Mouse (Mus musculus): ENCODE measurements around the gene Gm21680. TPM values are rescaled to one million over a fixed set of nuclear protein-coding genes. Genes with fewer than 3 reads are reported as not detected.
"Not testable (repeated sequence)": the region's sequence is repeated elsewhere in the genome, so short reads cannot be mapped to it uniquely, and the experiment has no call there.

Gm21680 gene
- not detected for total RNA-seq (2021)
- long read RNA-seq, experiment 1: 0 reads
- long read RNA-seq, experiment 2: 0 reads

DNA sequence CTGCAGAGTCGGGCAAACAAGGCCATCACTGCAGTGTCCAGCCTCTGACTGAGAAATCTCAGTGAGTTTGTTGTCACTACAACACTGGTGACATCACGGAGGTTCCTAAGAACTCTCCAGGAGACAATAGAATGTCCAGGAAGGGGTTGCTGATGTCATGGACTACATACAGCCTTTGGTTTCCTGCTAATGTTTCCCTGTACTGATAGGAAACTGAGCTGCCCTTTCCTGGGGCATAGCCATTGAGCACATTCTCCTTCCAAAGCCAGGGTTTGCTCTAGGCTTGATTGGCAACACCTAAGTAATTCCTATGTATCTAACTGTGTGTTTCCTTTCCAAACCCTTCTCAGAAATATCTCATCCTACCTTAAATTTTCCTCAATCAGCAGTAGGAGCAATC lies at the start of gene Gm21680:
TSS of gene Gm21680 (minus strand) at position 101 of the 400 bp plus-strand sequence.
- intact Hi-C loops (cut with DNase I; ENCODE audit: low total_unique reads); DNase-seq: not testable (repeated sequence)

DNA sequence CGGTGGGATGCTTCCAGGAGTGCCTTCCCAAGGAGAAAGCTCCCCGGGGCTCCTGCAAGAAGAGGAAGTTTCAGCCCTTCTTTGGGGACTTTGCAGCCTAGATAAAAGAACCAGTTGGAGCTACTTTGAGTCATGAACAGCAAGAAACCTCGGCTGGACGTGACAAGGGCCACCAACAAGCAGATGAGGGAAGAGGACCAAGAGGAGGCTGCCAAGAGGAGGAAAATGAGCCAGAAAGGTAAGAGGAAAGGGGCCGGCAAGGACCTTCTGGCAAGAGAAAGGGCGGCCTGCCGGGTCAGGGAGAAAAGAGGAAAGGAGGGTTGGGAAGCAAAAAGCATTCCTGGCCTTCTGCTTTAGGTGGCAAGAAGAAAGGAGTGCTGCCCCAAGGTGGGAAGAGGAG lies 35.2 kb upstream of the Gm21680 start:
- intact Hi-C loops (cut with DNase I; ENCODE audit: low total_unique reads); DNase-seq: not testable (repeated sequence)

DNA sequence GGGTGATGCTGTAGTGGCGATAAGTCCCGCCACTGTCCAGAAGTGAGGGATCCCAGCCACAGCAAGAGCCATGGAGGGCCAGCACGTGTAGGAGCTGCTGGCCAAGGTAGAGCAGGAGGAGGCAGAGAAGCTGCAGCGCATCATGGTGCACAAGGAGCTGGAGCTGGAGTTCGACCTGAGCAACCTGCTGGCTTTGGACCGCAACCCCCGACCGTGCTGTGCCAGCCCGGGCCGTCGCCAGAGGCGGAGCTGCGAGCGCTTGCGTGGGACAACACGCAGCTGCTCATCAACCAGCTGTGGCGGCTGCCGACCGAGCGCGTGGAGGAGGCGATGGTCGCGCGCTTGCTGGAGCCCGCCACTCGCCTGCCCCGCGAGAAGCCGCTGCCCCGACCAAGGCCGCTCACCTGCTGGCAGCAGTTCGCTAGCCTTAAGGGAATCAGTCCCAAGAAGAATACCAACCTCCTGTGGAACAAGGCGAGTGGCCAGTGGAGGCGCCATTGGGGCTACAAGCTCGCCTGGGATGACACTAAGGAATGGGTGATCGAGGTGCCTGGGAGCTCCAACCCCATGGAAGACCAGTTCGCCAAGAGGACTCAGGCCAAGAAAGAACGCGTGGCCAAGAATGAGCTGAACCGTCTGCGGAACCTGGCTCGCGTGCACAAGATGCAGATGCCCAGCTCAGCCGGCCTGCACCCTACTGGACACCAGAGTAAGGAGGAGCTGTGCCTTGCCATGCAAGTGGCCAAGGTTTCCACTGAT lies 34.7 kb upstream of the Gm21680 start:
- DNase-seq: peak; percentile 4

DNA sequence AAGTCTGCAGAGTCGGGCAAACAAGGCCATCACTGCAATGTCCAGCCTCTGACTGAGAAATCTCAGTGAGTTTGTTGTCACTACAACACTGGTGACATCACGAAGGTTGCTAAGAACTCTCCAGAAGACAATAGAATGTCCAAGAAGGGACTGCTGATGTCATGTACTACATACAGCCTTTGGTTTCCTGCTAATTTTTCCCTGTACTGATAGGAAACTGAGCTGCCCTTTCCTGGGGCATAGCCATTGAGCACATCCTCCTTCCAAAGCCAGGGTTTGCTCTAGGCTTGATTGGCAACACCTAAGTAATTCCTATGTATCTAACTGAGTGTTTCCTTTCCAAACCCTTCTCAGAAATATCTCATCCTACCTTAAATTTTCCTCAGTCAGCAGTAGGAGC lies 32.2 kb upstream of the Gm21680 start, which contains the start of gene Gm1979:
TSS of gene Gm1979 (minus strand) at position 101 of the 400 bp plus-strand sequence.
- DNase-seq; intact Hi-C loops (cut with DNase I; ENCODE audit: low total_unique reads): not testable (repeated sequence)

More for the DNA sequence above, 34.7 kb upstream of the Gm21680 start:
- intact Hi-C loops (cut with DNase I; ENCODE audit: low total_unique reads): not testable (repeated sequence)

DNA sequence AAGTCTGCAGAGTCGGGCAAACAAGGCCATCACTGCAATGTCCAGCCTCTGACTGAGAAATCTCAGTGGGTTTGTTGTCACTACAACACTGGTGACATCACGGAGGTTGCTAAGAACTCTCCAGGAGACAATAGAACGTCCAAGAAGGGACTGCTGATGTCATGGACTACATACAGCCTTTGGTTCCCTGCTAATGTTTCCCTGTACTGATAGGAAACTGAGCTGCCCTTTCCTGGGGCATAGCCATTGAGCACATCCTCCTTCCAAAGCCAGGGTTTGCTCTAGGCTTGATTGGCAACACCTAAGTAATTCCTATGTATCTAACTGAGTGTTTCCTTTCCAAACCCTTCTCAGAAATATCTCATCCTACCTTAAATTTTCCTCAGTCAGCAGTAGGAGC lies 16.1 kb upstream of the Gm21680 start, which contains the start of gene Gm21698:
TSS of gene Gm21698 (minus strand) at position 101 of the 400 bp plus-strand sequence.
- intact Hi-C loops (cut with DNase I; ENCODE audit: low total_unique reads); DNase-seq: not testable (repeated sequence)

DNA sequence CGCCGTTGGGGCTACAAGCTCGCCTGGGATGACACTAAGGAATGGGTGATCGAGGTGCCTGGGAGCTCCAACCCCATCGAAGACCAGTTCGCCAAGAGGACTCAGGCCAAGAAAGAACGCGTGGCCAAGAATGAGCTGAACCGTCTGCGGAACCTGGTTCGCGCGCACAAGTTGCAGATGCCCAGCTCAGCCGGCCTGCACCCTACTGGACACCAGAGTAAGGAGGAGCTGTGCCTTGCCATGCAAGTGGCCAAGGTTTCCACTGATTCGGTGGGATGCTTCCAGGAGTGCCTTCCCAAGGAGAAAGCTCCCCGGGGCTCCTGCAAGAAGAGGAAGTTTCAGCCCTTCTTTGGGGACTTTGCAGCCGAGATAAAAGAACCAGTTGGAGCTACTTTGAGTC lies 15.4 kb downstream of the Gm21680 start:
- intact Hi-C loops (cut with DNase I; ENCODE audit: low total_unique reads); DNase-seq: not testable (repeated sequence)

DNA sequence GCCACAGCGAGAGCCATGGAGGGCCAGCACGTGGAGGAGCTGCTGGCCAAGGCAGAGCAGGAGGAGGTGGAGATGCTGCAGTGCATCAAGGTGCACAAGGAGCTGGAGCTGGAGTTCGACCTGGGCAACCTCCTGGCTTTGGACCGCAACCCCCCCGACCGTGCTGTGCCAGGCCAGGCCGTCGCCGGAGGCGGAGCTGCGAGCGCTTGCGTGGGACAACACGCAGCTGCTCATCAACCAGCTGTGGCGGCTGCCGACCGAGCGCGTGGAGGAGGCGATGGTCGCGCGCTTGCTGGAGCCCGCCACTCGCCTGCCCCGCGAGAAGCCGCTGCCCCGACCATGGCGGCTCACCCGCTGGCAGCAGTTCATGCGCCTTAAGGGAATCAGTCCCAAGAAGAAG lies 15.9 kb downstream of the Gm21680 start:
- intact Hi-C loops (cut with DNase I; ENCODE audit: low total_unique reads); DNase-seq: not testable (repeated sequence)

DNA sequence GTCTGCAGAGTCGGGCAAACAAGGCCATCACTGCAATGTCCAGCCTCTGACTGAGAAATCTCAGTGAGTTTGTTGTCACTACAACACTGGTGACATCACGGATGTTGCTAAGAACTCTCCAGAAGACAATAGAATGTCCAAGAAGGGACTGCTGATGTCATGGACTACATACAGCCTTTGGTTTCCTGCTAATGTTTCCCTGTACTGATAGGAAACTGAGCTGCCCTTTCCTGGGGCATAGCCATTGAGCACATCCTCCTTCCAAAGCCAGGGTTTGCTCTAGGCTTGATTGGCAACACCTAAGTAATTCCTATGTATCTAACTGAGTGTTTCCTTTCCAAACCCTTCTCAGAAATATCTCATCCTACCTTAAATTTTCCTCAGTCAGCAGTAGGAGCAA lies 18.1 kb downstream of the Gm21680 start, which contains the start of gene Gm21671:
TSS of gene Gm21671 (minus strand) at position 101 of the 400 bp plus-strand sequence.
- DNase-seq; intact Hi-C loops (cut with DNase I; ENCODE audit: low total_unique reads): not testable (repeated sequence)

DNA sequence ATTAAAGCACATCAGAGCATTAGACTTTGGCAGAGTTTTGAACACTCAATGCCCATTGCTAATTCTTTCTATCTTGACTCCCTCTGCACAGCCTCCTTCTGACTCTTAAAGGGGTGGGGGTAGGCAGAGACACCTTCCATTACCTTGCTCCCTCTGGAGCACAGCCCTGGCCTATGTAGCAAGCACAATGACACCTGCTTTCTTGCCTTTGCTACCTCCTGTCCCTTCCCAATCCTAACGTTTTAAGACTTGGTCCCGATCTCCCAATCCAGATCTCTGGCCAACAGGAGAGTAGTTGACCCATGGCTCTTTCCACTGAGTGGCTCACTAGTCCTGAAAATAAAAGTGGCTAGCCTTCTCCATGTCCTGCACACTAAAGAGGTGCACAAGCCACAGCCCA lies 27.1 kb downstream of the Gm21680 start:
- intact Hi-C loops (cut with DNase I; ENCODE audit: low total_unique reads); DNase-seq: not testable (repeated sequence)

DNA sequence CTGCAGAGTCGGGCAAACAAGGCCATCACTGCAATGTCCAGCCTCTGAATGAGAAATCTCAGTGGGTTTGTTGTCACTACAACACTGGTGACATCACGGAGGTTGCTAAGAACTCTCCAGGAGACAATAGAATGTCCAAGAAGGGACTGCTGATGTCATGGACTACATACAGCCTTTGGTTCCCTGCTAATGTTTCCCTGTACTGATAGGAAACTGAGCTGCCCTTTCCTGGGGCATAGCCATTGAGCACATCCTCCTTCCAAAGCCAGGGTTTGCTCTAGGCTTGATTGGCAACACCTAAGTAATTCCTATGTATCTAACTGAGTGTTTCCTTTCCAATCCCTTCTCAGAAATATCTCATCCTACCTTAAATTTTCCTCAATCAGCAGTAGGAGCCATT lies 30.2 kb downstream of the Gm21680 start, which contains the start of gene Gm21663:
TSS of gene Gm21663 (minus strand) at position 101 of the 400 bp plus-strand sequence.
- intact Hi-C loops (cut with DNase I; ENCODE audit: low total_unique reads); DNase-seq: not testable (repeated sequence)

Other genes with a start within 250 kb of the Gm21680 start
- gene Actr3b, start 212.7 kb downstream of the Gm21680 start, total RNA-seq (2021): 1 to 10 TPM; 1.1 to 1.5 TPM
- not detected for gene Gm21663, start 30.3 kb downstream of the Gm21680 start, total RNA-seq (2021)
- not detected for gene Gm21671, start 18.2 kb downstream of the Gm21680 start, total RNA-seq (2021)
- gene Gm21698, start 16.0 kb upstream of the Gm21680 start, total RNA-seq (2021): not detected
- not detected for gene Gm1979, start 32.1 kb upstream of the Gm21680 start, total RNA-seq (2021)
- gene Gm5862, start 50.3 kb upstream of the Gm21680 start, total RNA-seq (2021): not detected
- gene Speer4a, start 66.9 kb upstream of the Gm21680 start, total RNA-seq (2021): not detected
- gene Gm7347, start 85.9 kb upstream of the Gm21680 start, total RNA-seq (2021): not detected
- gene Gm10471, start 116.6 kb upstream of the Gm21680 start, total RNA-seq (2021): not detected
- gene 5031410I06Rik, start 132.7 kb upstream of the Gm21680 start, total RNA-seq (2021): not detected
- not detected for gene Gm10220, start 148.8 kb upstream of the Gm21680 start, total RNA-seq (2021)

Data from gastrocnemius, postnatal 14 days (tissue).